ENCODE assay signal across 8 mouse cellular contexts in the genomic region with DNA sequence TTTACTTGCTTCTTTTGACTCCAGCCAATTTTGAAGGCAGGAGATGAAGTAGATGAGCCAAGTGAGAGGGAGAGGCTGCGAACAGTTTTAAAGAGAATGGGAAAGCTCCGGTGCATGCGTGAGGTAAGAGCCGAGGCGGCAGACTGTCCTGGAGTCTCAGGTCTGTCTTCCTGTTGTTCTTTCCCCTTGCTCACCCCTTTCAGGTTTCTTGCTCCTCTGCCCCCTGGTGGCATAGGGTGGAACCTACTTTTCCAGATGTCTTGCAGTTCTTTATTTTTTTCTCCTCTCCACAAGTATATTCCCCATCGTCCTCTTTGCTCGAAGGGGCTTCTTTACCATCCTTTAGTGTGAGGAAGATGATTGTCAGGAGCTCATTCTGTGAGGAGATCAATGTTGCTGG. TPM values are rescaled to one million over a fixed set of nuclear protein-coding genes. Genes with fewer than 3 reads are reported as not detected.
DNase-seq lines count a peak whose midpoint lies in the region; ATAC-seq and TF ChIP-seq lines count a peak whose summit lies in the region.

No protein-coding gene starts in this region.

- WGBS in forebrain, postnatal 0 days, result 82% methylated on average over 7 of the region's 7 CpGs
- WGBS in forebrain, embryonic 16.5 days, result 82% methylated on average over 7 of the region's 7 CpGs
- WGBS in midbrain, embryonic 14.5 days, result 83% methylated on average over 7 of the region's 7 CpGs
- 75% methylated on average over 7 of the region's 7 CpGs for WGBS in midbrain, embryonic 16.5 days
- 54% methylated on average over 7 of the region's 7 CpGs for WGBS in bone marrow, adult 2 months

- H3K27ac ChIP-seq in forebrain, postnatal 0 days (ENCODE audit: low read depth, low read length), result no peak overlapping the region
- no peak overlapping the region for H3K27ac ChIP-seq in forebrain, embryonic 16.5 days (ENCODE audit: low read length)
- H3K27ac ChIP-seq in midbrain, embryonic 14.5 days (replicated peaks; ENCODE audit: low read depth, low read length), result no peak overlapping the region
- no peak overlapping the region for H3K27ac ChIP-seq in midbrain, embryonic 16.5 days (ENCODE audit: low read length)
- no peak overlapping the region for H3K27ac ChIP-seq in bone marrow, adult 2 months (ENCODE audit: control insufficient read depth, insufficient read depth, low read depth, low read length, poor library complexity)

- no peak for TF ChIP-seq POLR2A in bone marrow, adult 2 months (IDR thresholded peaks at IDR 0.05; ENCODE audit: borderline replicate concordance, control insufficient read depth, low read depth, low read length)

- ATAC-seq in forebrain, postnatal 0 days, result no peak
- no peak for ATAC-seq in forebrain, embryonic 16.5 days
- no peak for ATAC-seq in midbrain, embryonic 14.5 days (ENCODE audit: low FRiP score, low TSS enrichment)
- ATAC-seq in midbrain, embryonic 16.5 days, result no peak

- no peak overlapping the region for H3K4me3 ChIP-seq in forebrain, postnatal 0 days (ENCODE audit: low read depth, low read length)
- H3K4me3 ChIP-seq in forebrain, embryonic 16.5 days (replicated peaks; ENCODE audit: low read length), result no peak overlapping the region
- H3K4me3 ChIP-seq in midbrain, embryonic 14.5 days (replicated peaks; ENCODE audit: low read depth, low read length), result no peak overlapping the region
- H3K4me3 ChIP-seq in midbrain, embryonic 16.5 days (ENCODE audit: low read depth, low read length), result no peak overlapping the region
- no peak overlapping the region for H3K4me3 ChIP-seq in bone marrow, adult 2 months (replicated peaks; ENCODE audit: control insufficient read depth, low read depth, low read length)

- H3K4me1 ChIP-seq in forebrain, postnatal 0 days (ENCODE audit: insufficient read depth), result no peaks in the 10 kb centered on the region
- H3K4me1 ChIP-seq in forebrain, embryonic 16.5 days (replicated peaks; ENCODE audit: control insufficient read depth, insufficient read depth, low read length), result no peaks in the 10 kb centered on the region
- H3K4me1 ChIP-seq in midbrain, embryonic 14.5 days (ENCODE audit: control insufficient read depth, insufficient read depth, low read length), result no peaks in the 10 kb centered on the region
- H3K4me1 ChIP-seq in midbrain, embryonic 16.5 days (ENCODE audit: control insufficient read depth, insufficient read depth, low read length), result no peaks in the 10 kb centered on the region
- H3K4me1 ChIP-seq in bone marrow, adult 2 months (ENCODE audit: control insufficient read depth, insufficient read depth, low read length), result no peaks in the 10 kb centered on the region

- peak; percentile 22 for DNase-seq in forebrain, postnatal 0 days
- peak; percentile 60 for DNase-seq in midbrain, embryonic 14.5 days
- peak; percentile 75 for DNase-seq in heart, postnatal 4 days
- DNase-seq in naive thymus-derived CD4-positive, alpha-beta T cell, adult 2 months (ENCODE audit: low read depth), result peak; percentile 67
- peak; percentile 75 for DNase-seq in thymus, postnatal 14 days

- H3K4me2 ChIP-seq in forebrain, postnatal 0 days (ENCODE audit: low read depth), result no peak overlapping the region
- H3K4me2 ChIP-seq in forebrain, embryonic 16.5 days (ENCODE audit: low read length), result no peak overlapping the region
- no peak overlapping the region for H3K4me2 ChIP-seq in midbrain, embryonic 14.5 days (ENCODE audit: low read length)
- H3K4me2 ChIP-seq in midbrain, embryonic 16.5 days (ENCODE audit: low read length), result no peak overlapping the region

- H3K9ac ChIP-seq in forebrain, postnatal 0 days, result no peak overlapping the region
- H3K9ac ChIP-seq in forebrain, embryonic 16.5 days (replicated peaks; ENCODE audit: low read depth, low read length), result no peak overlapping the region
- H3K9ac ChIP-seq in midbrain, embryonic 14.5 days (replicated peaks; ENCODE audit: low read length), result no peak overlapping the region
- no peak overlapping the region for H3K9ac ChIP-seq in midbrain, embryonic 16.5 days (ENCODE audit: low read depth, low read length)

- no peaks in the 10 kb centered on the region for H3K27me3 ChIP-seq in forebrain, postnatal 0 days (ENCODE audit: insufficient read depth, low read length)
- no peaks in the 10 kb centered on the region for H3K27me3 ChIP-seq in forebrain, embryonic 16.5 days (replicated peaks; ENCODE audit: control insufficient read depth, insufficient read depth, low read length)
- H3K27me3 ChIP-seq in midbrain, embryonic 14.5 days (ENCODE audit: control insufficient read depth, insufficient read depth, low read length), result no peaks in the 10 kb centered on the region
- H3K27me3 ChIP-seq in midbrain, embryonic 16.5 days (ENCODE audit: control insufficient read depth, insufficient read depth, low read depth, low read length), result no peaks in the 10 kb centered on the region

- no peaks in the 10 kb centered on the region for H3K9me3 ChIP-seq in forebrain, postnatal 0 days (ENCODE audit: low read length)
- no peaks in the 10 kb centered on the region for H3K9me3 ChIP-seq in forebrain, embryonic 16.5 days (ENCODE audit: control insufficient read depth, low read length)
- H3K9me3 ChIP-seq in midbrain, embryonic 14.5 days (ENCODE audit: control insufficient read depth, low read length), result no peaks in the 10 kb centered on the region
- H3K9me3 ChIP-seq in midbrain, embryonic 16.5 days (replicated peaks; ENCODE audit: control insufficient read depth, low read length, poor library complexity, severe bottlenecking), result no peaks in the 10 kb centered on the region

- H3K36me3 ChIP-seq in forebrain, postnatal 0 days (ENCODE audit: insufficient read depth), result peaks cover 87% of the 10 kb centered on the region
- H3K36me3 ChIP-seq in forebrain, embryonic 16.5 days (ENCODE audit: control insufficient read depth, insufficient read depth), result peaks cover 61% of the 10 kb centered on the region
- peaks cover 92% of the 10 kb centered on the region for H3K36me3 ChIP-seq in midbrain, embryonic 14.5 days (ENCODE audit: control insufficient read depth, insufficient read depth, low read length)
- H3K36me3 ChIP-seq in midbrain, embryonic 16.5 days (ENCODE audit: control insufficient read depth, insufficient read depth, low read length), result peaks cover 57% of the 10 kb centered on the region

- TF ChIP-seq CTCF in forebrain, postnatal 0 days (IDR thresholded peaks at IDR 0.05; ENCODE audit: low read depth), result peak; percentile 67
- TF ChIP-seq CTCF in bone marrow, adult 2 months (IDR thresholded peaks at IDR 0.05; ENCODE audit: control insufficient read depth, insufficient read depth, low read length), result peak; percentile 61

RNA-seq across cellular contexts. Expression of a gene that starts 15.2 kb away (rescaled TPM):
- 0.31 and 1.6 TPM in 2 replicates for total RNA-seq in forebrain, postnatal 0 days (2014; rRNA removed)
- not detected in 2 replicates for polyA plus RNA-seq in forebrain, postnatal 0 days (2015; fragmentation: Nextera tagmentation; extraction: Ambion mirVana)
- not detected in 2 replicates for polyA plus RNA-seq in forebrain, embryonic 16.5 days (2015; fragmentation: Nextera tagmentation; extraction: Ambion mirVana)
- polyA plus RNA-seq in midbrain, embryonic 14.5 days (2014; fragmentation: Nextera tagmentation; extraction: Ambion mirVana), result 0.13 TPM in 1 of 2 replicates, not detected in the other
- polyA plus RNA-seq in midbrain, embryonic 16.5 days (2015; fragmentation: Nextera tagmentation; extraction: Ambion mirVana), result 0.16 TPM in 1 of 2 replicates, not detected in the other
- polyA plus RNA-seq in bone marrow, adult 2 months (2011; ENCODE audit: insufficient read depth, insufficient read length, low replicate concordance, missing spikeins), result not detected in 2 replicates
- under 1 TPM; 0.38 to 0.55 TPM for total RNA-seq in heart, postnatal 4 days (2021)

RNA-seq across cellular contexts. Expression of a gene that starts 18.1 kb away (rescaled TPM):
- total RNA-seq in forebrain, postnatal 0 days (2014; rRNA removed), result 85.0 and 101 TPM in 2 replicates
- 60.3 and 80.2 TPM in 2 replicates for polyA plus RNA-seq in forebrain, postnatal 0 days (2015; fragmentation: Nextera tagmentation; extraction: Ambion mirVana)
- 127 and 138 TPM in 2 replicates for polyA plus RNA-seq in forebrain, embryonic 16.5 days (2015; fragmentation: Nextera tagmentation; extraction: Ambion mirVana)
- polyA plus RNA-seq in midbrain, embryonic 14.5 days (2014; fragmentation: Nextera tagmentation; extraction: Ambion mirVana), result 87.8 and 113 TPM in 2 replicates
- 142 and 146 TPM in 2 replicates for polyA plus RNA-seq in midbrain, embryonic 16.5 days (2015; fragmentation: Nextera tagmentation; extraction: Ambion mirVana)
- polyA plus RNA-seq in bone marrow, adult 2 months (2011; ENCODE audit: insufficient read depth, insufficient read length, low replicate concordance, missing spikeins), result 17.2 and 29.0 TPM in 2 replicates
- total RNA-seq in heart, postnatal 4 days (2021), result 10 to 100 TPM; 22.6 to 26.9 TPM

RNA-seq across cellular contexts. Expression of a gene that starts 24.2 kb away (rescaled TPM):
- total RNA-seq in forebrain, postnatal 0 days (2014; rRNA removed), result 36.6 and 40.4 TPM in 2 replicates
- polyA plus RNA-seq in forebrain, postnatal 0 days (2015; fragmentation: Nextera tagmentation; extraction: Ambion mirVana), result 65.9 and 68.4 TPM in 2 replicates
- 86.6 and 86.8 TPM in 2 replicates for polyA plus RNA-seq in forebrain, embryonic 16.5 days (2015; fragmentation: Nextera tagmentation; extraction: Ambion mirVana)
- 65.1 and 73.3 TPM in 2 replicates for polyA plus RNA-seq in midbrain, embryonic 14.5 days (2014; fragmentation: Nextera tagmentation; extraction: Ambion mirVana)
- 81.6 and 89.2 TPM in 2 replicates for polyA plus RNA-seq in midbrain, embryonic 16.5 days (2015; fragmentation: Nextera tagmentation; extraction: Ambion mirVana)
- polyA plus RNA-seq in bone marrow, adult 2 months (2011; ENCODE audit: insufficient read depth, insufficient read length, low replicate concordance, missing spikeins), result 12.1 and 18.4 TPM in 2 replicates
- total RNA-seq in heart, postnatal 4 days (2021), result 10 to 100 TPM; 25.9 to 28.3 TPM

RNA-seq across cellular contexts. Expression of a gene that starts 56.5 kb away (rescaled TPM):
- total RNA-seq in forebrain, postnatal 0 days (2014; rRNA removed), result 29.3 and 36.9 TPM in 2 replicates
- polyA plus RNA-seq in forebrain, postnatal 0 days (2015; fragmentation: Nextera tagmentation; extraction: Ambion mirVana), result 16.6 and 25.6 TPM in 2 replicates
- polyA plus RNA-seq in forebrain, embryonic 16.5 days (2015; fragmentation: Nextera tagmentation; extraction: Ambion mirVana), result 29.7 and 32.7 TPM in 2 replicates
- 28.6 and 28.9 TPM in 2 replicates for polyA plus RNA-seq in midbrain, embryonic 14.5 days (2014; fragmentation: Nextera tagmentation; extraction: Ambion mirVana)
- polyA plus RNA-seq in midbrain, embryonic 16.5 days (2015; fragmentation: Nextera tagmentation; extraction: Ambion mirVana), result 32.5 and 34.4 TPM in 2 replicates
- polyA plus RNA-seq in bone marrow, adult 2 months (2011; ENCODE audit: insufficient read depth, insufficient read length, low replicate concordance, missing spikeins), result 34.0 and 45.2 TPM in 2 replicates
- 10 to 100 TPM; 21.2 to 21.4 TPM for total RNA-seq in heart, postnatal 4 days (2021)

RNA-seq across cellular contexts. Expression of a gene that starts 57.3 kb away (rescaled TPM):
- 25.2 and 29.6 TPM in 2 replicates for total RNA-seq in forebrain, postnatal 0 days (2014; rRNA removed)
- 10.6 and 19.7 TPM in 2 replicates for polyA plus RNA-seq in forebrain, postnatal 0 days (2015; fragmentation: Nextera tagmentation; extraction: Ambion mirVana)
- polyA plus RNA-seq in forebrain, embryonic 16.5 days (2015; fragmentation: Nextera tagmentation; extraction: Ambion mirVana), result 28.5 and 29.4 TPM in 2 replicates
- polyA plus RNA-seq in midbrain, embryonic 14.5 days (2014; fragmentation: Nextera tagmentation; extraction: Ambion mirVana), result 18.0 and 18.3 TPM in 2 replicates
- 25.1 and 27.8 TPM in 2 replicates for polyA plus RNA-seq in midbrain, embryonic 16.5 days (2015; fragmentation: Nextera tagmentation; extraction: Ambion mirVana)
- polyA plus RNA-seq in bone marrow, adult 2 months (2011; ENCODE audit: insufficient read depth, insufficient read length, low replicate concordance, missing spikeins), result 4.5 and 7.5 TPM in 2 replicates
- 10 to 100 TPM; 16.1 to 16.4 TPM for total RNA-seq in heart, postnatal 4 days (2021)

Comparison
In these comparisons a context has a peak if more than half of its experiments do, and no peak if none do; other contexts are left out.
1. DNase-seq: peak in every context shown above with its lines; median percentile 75 in heart, postnatal 4 days; 75 in thymus, postnatal 14 days; 67 in naive thymus-derived CD4-positive, alpha-beta T cell, adult 2 months; 60 in midbrain, embryonic 14.5 days; 22 in forebrain, postnatal 0 days.